Mouse (Mus musculus): Measurements from ENCODE around the gene Taar6.

Taar6 gene

GRCm38 (mm10) chr10:23937613-23938012, 47.8 kb downstream of the Taar6 start:
- no peak for DNase-seq (ENCODE audit: extremely low spot score, low spot score)
